Mouse (Mus musculus): ENCODE measurements at regions not wholly inside any gene's neighbourhood (a gene's known extent, or its start where the extent isn't known, plus 50 kb on each side); places are given as distances from the start of the nearest gene placed in this dataset.

DNA sequence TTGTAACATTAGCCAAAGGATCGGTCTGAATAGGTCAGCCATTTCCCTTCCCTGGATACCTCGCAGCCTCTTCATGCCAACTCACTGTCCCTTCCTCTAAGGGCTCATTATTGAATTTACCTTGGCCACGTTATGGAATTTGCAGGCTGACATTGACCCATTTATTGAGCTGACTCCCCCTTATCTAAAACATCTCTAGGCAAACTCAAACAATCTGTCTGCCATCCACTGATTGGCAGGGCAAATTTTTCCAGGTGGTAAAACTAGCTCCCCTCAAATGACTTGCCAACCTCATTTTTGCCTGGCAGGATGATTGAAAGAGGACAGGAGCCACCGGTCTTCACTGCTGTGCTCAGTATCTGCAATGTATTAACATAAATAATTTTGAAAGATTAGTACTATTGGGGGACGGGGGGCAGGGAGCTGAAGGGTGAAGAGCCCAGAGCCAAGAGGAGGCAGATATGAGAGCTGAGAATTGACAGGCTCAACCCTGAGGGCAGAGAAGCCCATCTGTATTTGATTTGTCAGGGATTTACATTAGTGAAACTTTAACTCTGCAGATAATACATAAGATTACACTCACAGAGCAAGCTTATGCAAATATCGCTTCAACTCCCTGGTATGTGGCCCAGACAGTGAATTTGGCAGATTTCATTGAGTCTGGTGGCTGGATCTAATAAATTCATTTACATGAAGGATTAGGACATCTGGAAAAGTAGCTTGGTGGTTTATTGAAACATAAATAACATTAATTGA, 75.5 kb downstream of the Rps12 start:
- Histone ChIP-seq H3K36me3 (ENCODE audit: control insufficient read depth, insufficient read depth) (no peaks in the 10 kb centered on the region), H3K4me1 (replicated peaks; ENCODE audit: control insufficient read depth, insufficient read depth, low read length) (no peaks in the 10 kb centered on the region), H3K27me3 (replicated peaks; ENCODE audit: control insufficient read depth, insufficient read depth, low read length) (no peaks in the 10 kb centered on the region), H3K9me3 (ENCODE audit: control insufficient read depth) (no peaks in the 10 kb centered on the region), H3K4me2 (replicated peaks; ENCODE audit: low read depth) (no peak overlapping the region), H3K9ac (ENCODE audit: low read depth, low read length) (no peak overlapping the region), H3K4me3 (ENCODE audit: low read depth, low read length) (no peak overlapping the region), H3K27ac (ENCODE audit: low read depth, low read length) (no peak overlapping the region)
- 29% methylated on average over 6 of the region's 6 CpGs for WGBS
- no peak for ATAC-seq
- TF ChIP-seq CTCF (IDR thresholded peaks at IDR 0.05; ENCODE audit: low read depth): no peak

GRCm38 (mm10) chr10:23710999-23711398, 76.1 kb downstream of the Rps12 start:
- TF ChIP-seq CTCF (IDR thresholded peaks at IDR 0.05; ENCODE audit: low read depth): no peak
- Histone ChIP-seq H3K9ac (ENCODE audit: low read depth, low read length) (no peak overlapping the region), H3K4me2 (replicated peaks; ENCODE audit: low read depth) (no peak overlapping the region), H3K27ac (ENCODE audit: low read depth, low read length) (no peak overlapping the region), H3K36me3 (ENCODE audit: control insufficient read depth, insufficient read depth) (no peaks in the 10 kb centered on the region), H3K4me1 (replicated peaks; ENCODE audit: control insufficient read depth, insufficient read depth, low read length) (no peaks in the 10 kb centered on the region), H3K9me3 (ENCODE audit: control insufficient read depth) (no peaks in the 10 kb centered on the region), H3K27me3 (replicated peaks; ENCODE audit: control insufficient read depth, insufficient read depth, low read length) (no peaks in the 10 kb centered on the region), H3K4me3 (ENCODE audit: low read depth, low read length) (no peak overlapping the region)
- 50% methylated on average over 6 of the region's 6 CpGs for WGBS
- no peak for ATAC-seq

GRCm38 (mm10) chr10:23708261-23708660, 78.8 kb downstream of the Rps12 start:
- Histone ChIP-seq H3K4me2 (replicated peaks; ENCODE audit: low read depth) (no peak overlapping the region), H3K4me1 (replicated peaks; ENCODE audit: control insufficient read depth, insufficient read depth, low read length) (no peaks in the 10 kb centered on the region), H3K9ac (ENCODE audit: low read depth, low read length) (no peak overlapping the region), H3K27ac (ENCODE audit: low read depth, low read length) (no peak overlapping the region), H3K4me3 (ENCODE audit: low read depth, low read length) (no peak overlapping the region), H3K36me3 (ENCODE audit: control insufficient read depth, insufficient read depth) (no peaks in the 10 kb centered on the region), H3K9me3 (ENCODE audit: control insufficient read depth) (no peaks in the 10 kb centered on the region), H3K27me3 (replicated peaks; ENCODE audit: control insufficient read depth, insufficient read depth, low read length) (no peaks in the 10 kb centered on the region)
- ATAC-seq: no peak
- TF ChIP-seq CTCF (IDR thresholded peaks at IDR 0.05; ENCODE audit: low read depth): no peak
- 87% methylated on average over 8 of the region's 8 CpGs for WGBS

- Histone ChIP-seq H3K9me3 (ENCODE audit: control insufficient read depth) (no peaks in the 10 kb centered on the region), H3K36me3 (ENCODE audit: control insufficient read depth, insufficient read depth) (no peaks in the 10 kb centered on the region), H3K9ac (ENCODE audit: low read depth, low read length) (no peak overlapping the region), H3K27ac (ENCODE audit: low read depth, low read length) (no peak overlapping the region), H3K4me3 (ENCODE audit: low read depth, low read length) (no peak overlapping the region), H3K27me3 (replicated peaks; ENCODE audit: control insufficient read depth, insufficient read depth, low read length) (no peaks in the 10 kb centered on the region), H3K4me2 (replicated peaks; ENCODE audit: low read depth) (no peak overlapping the region), H3K4me1 (replicated peaks; ENCODE audit: control insufficient read depth, insufficient read depth, low read length) (no peaks in the 10 kb centered on the region)
- 40% methylated on average over 3 of the region's 3 CpGs for WGBS
- TF ChIP-seq CTCF (IDR thresholded peaks at IDR 0.05; ENCODE audit: low read depth): no peak
- ATAC-seq: no peak
These were observed 79.9 kb downstream of the Rps12 start for GRCm38 (mm10) chr10:23707141-23707540.

- Histone ChIP-seq H3K4me3 (ENCODE audit: low read depth, low read length) (no peak overlapping the region), H3K27me3 (replicated peaks; ENCODE audit: control insufficient read depth, insufficient read depth, low read length) (no peaks in the 10 kb centered on the region), H3K27ac (ENCODE audit: low read depth, low read length) (no peak overlapping the region), H3K4me2 (replicated peaks; ENCODE audit: low read depth) (no peak overlapping the region), H3K9ac (ENCODE audit: low read depth, low read length) (no peak overlapping the region), H3K36me3 (ENCODE audit: control insufficient read depth, insufficient read depth) (no peaks in the 10 kb centered on the region), H3K4me1 (replicated peaks; ENCODE audit: control insufficient read depth, insufficient read depth, low read length) (no peaks in the 10 kb centered on the region), H3K9me3 (ENCODE audit: control insufficient read depth) (no peaks in the 10 kb centered on the region)
- TF ChIP-seq CTCF (IDR thresholded peaks at IDR 0.05; ENCODE audit: low read depth): no peak
- WGBS: 49% methylated on average over 1 of the region's 1 CpGs
- no peak for ATAC-seq
These were observed 83.0 kb downstream of the Rps12 start for GRCm38 (mm10) chr10:23704048-23704447.

- no peak for ATAC-seq
- no peaks in the 10 kb centered on the region for H3K9me3 ChIP-seq (ENCODE audit: control insufficient read depth)
- no peak overlapping the region for H3K27ac ChIP-seq (ENCODE audit: low read depth, low read length)
- H3K4me1 ChIP-seq (replicated peaks; ENCODE audit: control insufficient read depth, insufficient read depth, low read length): no peaks in the 10 kb centered on the region
- H3K4me2 ChIP-seq (replicated peaks; ENCODE audit: low read depth): no peak overlapping the region
- 46% methylated on average over 2 of the region's 2 CpGs for WGBS
- H3K9ac ChIP-seq (ENCODE audit: low read depth, low read length): no peak overlapping the region
- no peaks in the 10 kb centered on the region for H3K27me3 ChIP-seq (replicated peaks; ENCODE audit: control insufficient read depth, insufficient read depth, low read length)
- no peaks in the 10 kb centered on the region for H3K36me3 ChIP-seq (ENCODE audit: control insufficient read depth, insufficient read depth)
- no peak overlapping the region for H3K4me3 ChIP-seq (ENCODE audit: low read depth, low read length)
- TF ChIP-seq CTCF (IDR thresholded peaks at IDR 0.05; ENCODE audit: low read depth): no peak
These were observed 95.8 kb downstream of the Rps12 start for GRCm38 (mm10) chr10:23691291-23691690.

Measured in intestine, postnatal 0 days (tissue).